Mouse (Mus musculus) heart, adult 18-20 months (tissue): ENCODE data around the gene Pde2a. TPM values are rescaled to one million over a fixed set of nuclear protein-coding genes. Genes with fewer than 3 reads are reported as not detected.
A peak's percentile ranks its signal among the peaks of the same experiment; 100 is the strongest.
"Not testable (repeated sequence)": the region's sequence is repeated elsewhere in the genome, so short reads cannot be mapped to it uniquely, and the experiment has no call there.

Source experiments
- DNase-seq, 2 experiments: peaks; one replicate each; pipeline ENCODE4 v3.0.0; 2021 to 2022; ENCODE audit warnings: mixed read lengths in 1 of 2
- total RNA-seq, 2 experiments: library from RNA; stranded (reverse); gene quantifications; 2 replicates each; pipeline ENCODE4 v1.2.3; 2021

Gene Pde2a
- total RNA-seq, 2 experiments from 2014 or later, result 43.4 to 49.6 TPM

DNA sequence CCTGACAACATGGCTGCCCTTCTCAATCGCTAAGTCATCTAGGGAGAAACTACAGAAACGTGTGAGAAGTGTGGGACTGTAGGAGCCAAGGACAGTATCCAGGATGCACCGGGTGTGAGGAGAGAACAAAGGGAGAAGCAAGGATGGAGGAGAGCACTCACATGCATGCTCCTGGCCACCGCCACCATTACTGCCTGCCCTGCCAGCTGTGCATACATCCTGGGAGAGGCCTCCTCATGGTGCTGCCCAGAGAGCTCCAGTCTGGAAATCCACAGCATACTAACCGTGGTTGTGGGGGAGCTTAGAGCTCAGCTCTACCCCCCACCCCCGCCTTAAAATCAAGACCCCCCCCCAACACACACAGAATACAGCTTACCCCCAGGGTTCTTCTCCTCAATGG lies 93.3 kb downstream of the Pde2a start:
- no peak for DNase-seq

DNA sequence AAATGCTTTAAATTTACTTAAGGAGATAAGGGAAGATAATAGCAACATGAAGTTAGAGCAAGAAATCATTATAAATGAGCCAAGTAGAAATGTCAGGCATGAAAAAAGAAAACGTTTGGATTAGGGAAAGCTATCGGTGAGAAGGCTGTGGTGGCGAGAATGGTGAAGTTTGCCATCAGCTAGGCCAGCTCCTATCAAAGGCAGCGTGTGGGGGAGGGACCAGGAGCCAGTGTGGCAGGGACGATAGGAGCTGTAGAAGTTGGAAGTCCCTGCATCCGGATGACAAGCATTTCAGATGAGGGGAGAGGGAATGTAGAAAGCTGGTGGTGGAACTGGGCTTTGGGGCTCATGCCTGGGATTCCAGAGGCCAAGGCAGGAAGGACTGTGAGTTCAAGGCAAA lies 93.8 kb downstream of the Pde2a start:
- no peak for DNase-seq

DNA sequence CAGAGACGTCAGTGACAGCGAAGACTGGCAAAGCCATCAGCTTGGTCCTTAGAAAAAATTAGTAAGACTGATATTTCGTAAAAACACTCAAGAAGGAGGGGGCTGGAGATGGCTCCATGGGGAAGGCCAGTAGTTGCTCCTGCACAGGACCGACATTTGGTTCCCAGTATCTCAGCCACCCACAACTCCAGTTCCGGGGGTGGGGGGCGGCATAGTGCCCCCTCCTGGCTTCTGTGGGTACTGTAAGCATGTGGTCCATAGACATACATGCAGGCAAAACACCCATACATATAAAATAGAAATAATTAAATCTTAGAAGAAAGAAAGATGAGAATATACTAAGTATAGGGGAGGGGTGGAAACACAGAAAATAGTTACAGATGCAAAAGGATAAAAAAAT lies 95.0 kb downstream of the Pde2a start:
- DNase-seq, result no peak

DNA sequence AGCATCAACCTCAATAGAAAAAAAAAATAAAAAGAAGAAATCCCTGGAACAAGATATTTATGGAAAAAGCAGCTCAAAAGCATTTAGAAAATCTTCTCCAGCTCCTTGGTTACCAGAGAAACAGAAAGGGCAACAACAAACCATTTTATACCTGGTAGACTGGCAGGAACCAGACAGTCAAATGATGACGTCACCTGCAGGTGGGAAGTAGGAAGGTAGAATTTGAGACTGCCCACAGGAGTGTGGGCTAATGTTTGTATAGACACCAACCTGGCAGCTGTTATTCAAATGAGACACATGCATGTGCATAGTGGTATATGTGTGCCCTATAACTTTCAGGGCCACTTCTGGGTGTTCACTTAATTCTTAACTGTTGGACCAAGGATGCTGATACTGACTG lies 100.2 kb downstream of the Pde2a start:
- DNase-seq, result no peak

DNA sequence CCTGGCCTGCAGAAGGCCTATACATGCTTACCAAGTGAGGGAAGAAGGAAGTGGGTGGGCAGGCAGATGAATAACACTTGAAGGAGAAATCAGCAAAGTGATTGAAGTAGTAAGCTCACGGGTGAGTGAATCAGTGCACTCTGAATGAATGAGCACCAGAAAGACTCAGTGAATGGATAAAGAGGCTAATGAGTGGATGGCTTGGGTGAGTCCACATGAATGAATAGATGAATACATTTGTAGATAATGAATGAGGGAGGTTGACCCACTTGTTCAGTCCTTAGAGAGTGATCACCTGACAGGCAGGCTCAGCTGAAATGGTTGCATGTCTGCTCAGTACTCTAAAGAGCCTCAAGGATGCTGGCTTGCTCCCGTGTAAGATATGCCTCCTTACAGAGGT lies 101.7 kb downstream of the Pde2a start:
- no peak for DNase-seq

DNA sequence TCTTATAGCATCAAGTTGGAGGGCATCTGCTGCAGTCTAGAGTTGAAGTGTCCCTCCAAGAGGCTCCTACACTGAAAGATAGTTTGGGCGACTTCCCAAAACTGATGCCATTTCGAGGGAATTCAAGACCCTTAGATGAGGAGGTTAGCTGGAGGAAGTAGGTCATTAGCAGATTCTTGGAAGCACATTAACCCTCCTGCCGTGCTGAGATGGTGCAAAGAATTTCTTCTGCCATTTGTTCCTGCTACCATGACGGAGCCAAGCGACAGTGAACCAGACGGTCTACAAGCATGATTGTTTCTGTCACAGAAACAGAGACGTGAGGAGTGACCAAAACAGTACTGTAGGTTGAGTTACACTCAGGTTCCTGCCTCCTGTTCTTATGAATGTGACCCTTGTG lies 105.0 kb downstream of the Pde2a start:
- no peak for DNase-seq

DNA sequence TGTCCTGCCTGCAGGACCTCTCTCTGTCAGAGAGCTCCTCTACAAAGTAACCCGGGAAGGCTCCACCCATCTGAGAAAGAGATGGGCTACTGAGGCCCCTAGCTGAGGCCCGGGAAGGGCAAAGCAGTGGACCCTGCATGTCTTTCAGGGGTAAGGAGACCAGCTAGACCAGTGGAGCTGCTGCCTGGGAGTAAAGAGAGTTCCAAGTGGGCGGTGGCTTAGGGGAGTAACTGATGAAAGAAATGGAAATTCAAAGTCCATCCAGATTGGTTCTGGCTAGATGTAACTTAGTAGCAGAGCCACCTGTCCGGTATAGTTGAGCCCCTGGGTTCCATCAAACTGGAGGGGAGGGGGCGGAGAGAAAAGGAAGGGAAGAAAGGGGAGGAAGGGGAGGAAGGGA lies 112.9 kb downstream of the Pde2a start:
- DNase-seq, result no peak

DNA sequence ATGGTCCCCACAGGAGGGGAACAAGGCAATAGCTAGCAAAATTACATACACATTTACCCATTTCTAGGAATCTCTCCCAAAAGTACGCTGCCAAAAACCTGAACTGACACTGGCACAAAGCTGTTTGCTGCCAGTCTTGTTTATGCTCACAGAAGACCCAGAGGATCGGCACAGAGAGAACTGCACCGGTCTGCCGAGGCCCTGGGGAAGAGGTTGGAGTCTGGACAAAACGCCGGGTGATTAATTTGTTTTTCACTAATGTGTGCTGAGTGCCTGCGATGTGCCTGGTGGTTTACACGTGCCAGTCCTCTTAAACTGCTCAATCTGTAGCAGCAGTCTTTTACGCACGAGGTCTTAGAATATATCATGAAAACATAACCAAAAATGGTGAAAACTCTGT lies 113.6 kb downstream of the Pde2a start:
- no peak for DNase-seq

DNA sequence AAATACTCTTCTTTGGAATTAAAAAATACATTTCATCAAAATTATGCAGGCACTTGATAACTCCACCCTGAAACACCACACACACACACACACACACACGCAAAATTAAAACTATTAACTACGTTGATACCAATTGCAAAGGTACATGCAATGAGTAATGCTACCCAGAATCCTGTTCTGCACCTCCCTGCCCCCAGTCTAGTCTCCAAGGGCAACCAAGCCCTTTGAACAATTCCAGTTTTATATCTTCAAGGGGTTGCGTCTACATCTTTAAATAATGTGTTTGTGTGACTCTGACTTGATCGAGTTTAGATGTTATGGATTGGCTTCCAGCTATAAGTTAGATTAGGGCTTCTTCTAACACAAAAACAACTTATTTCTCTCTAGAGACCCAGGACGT lies 114.0 kb downstream of the Pde2a start:
- no peak for DNase-seq

DNA sequence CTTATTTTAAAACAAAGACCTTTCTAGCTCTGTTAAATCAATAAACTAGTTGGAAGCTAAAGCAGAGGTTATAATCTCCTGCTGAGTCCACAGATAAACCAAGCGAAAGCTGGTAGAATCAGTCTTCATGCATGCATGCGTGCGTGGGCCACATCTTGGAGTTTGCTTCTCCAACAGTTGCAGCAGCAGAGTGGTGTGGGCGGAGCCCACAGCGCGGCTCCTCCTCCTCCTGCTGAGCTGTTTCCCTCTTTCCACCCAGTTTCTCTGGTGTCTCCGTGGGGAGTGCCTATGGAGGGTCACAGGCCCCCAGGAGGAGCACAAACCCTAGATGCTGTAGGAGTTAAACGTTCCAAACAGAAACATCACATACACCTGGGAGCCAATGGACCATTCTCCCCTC lies 116.0 kb downstream of the Pde2a start:
- no peak for DNase-seq

DNA sequence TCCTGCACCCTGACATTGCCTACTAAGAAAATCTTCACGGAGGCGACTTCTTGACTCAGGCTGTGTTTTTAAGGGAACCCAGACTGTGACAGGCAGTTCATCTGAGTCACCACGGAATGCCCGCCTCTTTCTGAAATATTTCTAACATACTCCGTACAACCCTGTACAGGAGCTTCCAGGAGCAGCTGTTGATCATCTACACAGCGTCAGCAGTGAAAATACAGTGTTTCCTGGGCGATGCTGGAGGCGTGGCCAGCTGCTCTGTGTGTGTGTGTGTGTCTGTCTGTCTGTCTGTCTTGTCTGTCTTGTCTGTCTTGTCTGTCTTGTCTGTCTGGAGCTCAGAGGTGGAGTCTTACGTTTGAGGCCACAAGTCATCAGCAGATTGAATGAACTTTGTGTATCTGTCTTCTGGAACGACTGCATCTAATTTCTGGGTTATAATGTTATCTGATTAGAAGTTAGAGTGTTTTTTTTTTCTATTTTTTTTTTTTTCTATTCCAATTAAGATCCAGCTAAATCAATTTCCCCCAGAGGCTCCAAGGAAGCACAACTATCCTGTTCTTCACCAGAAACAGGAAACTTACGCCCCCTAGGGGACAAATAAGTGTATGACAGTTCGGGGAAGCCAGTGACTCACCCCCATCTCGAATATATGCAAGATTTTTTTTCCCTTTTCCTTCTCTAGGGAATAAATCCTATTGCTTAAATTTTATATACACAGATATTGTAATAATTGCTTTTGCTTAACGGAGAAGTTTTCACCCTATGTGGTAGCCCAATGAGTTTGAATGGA lies 116.8 kb downstream of the Pde2a start:
- DNase-seq, result peak; percentile 41 to 67

DNA sequence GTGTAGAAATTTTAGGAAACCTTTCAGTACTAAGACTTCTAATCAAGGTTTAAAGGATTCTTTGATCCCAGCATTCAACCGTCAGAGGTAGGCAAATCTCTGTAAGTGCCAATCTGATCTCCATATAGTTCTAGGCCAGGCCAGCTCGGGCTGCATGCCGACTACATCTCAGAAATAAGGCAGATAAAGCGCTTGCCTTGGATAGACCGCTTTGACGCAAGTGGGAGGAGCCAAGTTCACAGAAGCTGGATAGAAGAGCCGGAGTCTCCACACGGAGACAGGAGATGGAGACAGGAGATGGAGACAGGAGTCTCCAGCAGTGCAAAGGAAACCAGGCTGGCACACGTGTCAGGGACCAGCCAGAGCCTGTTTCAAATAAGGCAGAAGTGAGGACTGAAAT lies 118.3 kb downstream of the Pde2a start:
- no peak for DNase-seq

DNA sequence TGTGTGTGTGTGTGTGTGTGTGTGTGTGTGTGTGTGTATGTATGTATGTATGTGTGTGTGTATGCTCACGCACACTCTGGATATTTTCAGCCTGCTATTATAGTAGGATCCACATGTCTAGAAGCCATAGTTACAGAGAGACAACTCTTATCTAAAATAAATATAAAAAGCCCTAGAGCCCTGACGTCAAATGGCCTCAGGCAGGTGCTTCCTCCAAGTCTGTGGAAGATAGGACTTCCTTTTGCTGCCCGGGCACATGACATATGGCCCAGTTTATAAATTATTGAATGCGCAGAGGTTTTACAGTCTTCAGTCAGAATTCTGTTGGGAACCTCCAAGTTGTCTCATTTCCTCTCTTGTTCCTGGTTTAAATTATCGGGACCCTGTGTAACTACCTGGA lies 119.2 kb downstream of the Pde2a start:
- no peak for DNase-seq

DNA sequence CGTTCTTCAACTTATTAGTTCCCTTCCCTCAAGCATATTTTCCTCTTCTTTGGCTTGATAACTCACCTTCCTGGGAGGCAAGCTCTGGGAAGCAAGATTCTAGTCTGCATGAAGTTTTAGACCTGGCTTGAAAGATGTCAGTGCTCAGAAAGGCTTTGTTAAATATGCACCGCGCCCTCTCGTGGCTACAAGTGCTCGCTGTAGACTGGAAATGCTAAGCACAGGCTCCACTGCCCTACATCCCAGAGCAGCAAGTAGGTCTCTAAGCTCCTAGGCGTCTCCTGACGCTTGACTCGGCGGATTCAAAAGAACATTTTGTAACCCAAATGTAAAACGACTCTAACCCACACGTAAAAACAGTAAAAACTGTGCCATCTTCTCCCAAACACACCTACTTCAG lies 119.6 kb downstream of the Pde2a start:
- peak; percentile 67 to 81 for DNase-seq

DNA sequence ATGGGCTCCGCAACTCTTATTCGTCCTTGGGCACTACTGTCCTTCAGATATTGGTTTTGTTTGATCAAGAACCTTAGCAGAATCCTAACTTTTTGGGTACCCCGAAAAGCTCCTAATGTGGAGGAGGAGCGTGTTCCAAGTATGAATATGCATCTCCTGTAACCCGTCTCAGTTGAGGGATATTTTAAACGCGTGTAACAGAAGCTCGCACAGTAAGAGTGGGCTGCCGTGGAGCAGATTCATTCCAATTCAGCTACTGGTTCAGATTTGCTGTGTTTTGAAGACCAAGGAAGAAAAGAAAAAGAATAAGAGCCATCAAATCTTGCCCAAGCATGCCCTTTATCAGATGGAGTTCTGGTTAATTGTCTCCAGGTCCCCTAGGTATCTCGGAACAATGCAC lies 120.2 kb downstream of the Pde2a start:
- no peak for DNase-seq

DNA sequence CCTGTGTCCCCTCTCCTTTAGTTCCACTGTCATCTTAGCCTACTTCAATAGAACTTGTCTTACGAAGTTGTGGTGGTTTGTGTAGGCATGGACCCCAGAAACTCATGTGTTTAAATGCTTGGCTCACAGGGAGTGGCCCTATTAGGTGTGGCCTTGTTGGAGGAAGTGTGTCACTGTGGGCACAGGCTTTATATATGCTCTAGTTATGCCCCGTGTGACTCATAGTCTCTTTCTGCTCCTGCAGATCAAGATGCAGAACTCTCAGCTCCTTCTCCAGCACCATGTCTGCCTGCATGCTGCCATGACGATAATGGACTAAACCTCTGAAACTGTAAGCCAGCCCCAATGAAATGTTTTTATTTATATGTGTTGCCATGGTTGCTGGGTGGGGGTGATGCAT lies 126.2 kb downstream of the Pde2a start:
- no peak for DNase-seq

DNA sequence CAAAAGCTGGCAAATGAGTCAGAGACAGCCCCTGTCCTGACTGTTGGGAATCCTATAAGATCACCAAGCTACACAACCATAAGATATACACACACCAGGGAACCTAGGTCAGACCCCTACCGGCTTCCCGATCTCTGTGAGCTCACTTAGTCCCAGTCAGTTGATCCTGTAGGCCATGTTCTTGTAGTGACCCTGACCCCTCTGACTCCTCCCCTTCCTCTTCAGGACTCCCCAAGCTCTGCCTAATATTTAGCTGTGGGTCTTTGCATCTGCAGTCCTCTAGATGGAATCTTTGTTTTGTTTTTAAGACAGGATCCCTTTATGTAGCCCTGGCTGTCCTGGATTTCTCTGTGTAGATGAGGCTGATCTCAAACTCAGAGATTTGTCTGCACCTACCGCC lies 127.8 kb downstream of the Pde2a start:
- no peak for DNase-seq

DNA sequence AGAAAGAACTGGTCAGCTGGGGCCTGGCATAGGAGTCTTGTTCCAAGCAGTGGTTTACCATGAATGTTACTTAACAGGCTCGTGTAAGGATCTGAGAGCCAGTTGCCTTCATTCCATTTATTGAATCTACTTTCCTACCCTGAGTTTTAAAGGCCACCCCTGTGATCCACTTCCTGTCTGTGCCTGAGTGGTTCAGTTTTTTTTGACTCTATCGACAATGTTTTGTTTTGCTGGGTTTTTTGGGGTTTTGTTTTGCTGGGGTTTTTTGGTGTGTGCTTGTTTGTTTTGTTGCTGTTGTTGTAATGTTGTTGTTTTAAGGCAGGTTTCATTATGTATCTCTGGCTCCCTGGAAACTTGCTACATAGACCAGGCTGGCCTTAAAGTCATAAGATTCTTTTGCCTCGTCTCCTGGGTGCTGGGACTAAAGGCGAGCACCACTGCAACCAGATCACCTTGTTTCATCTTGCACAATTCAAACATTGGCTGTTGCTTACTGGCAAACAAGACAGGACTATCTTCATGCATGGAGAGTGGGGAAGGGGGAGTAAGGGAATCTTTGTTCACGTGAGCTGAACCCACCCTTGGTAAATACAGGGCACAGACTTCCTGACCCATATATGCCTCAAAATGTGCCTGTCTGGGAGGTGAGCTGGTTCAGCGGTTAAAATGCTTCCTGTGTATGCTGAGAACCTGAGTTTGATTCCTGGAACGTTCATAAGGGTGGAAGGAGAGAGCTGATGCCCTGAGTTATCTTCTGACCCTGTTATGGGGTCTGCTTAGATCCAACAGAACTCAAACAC lies 129.4 kb downstream of the Pde2a start:
- no peak for DNase-seq

DNA sequence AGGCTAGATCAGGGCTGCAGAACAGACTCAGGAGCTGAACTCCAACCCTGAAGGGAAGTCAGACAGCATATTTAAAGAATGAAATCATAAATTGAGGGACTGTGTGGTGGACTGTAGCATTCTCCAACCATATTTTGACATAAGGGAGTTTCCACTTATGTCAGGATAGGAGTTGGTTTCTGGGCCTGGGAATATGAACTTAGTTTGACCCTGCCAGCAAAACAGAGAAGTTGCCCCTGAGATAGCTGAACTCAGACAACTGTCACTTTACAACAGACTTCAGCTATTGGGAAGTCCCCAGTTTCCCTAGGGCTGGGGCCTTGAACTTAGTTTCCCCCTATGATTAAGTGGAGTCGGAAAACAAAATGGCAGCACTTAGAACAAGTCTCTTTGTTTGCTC lies 130.0 kb downstream of the Pde2a start:
- peak in 1 of 2 experiments; percentile 26 for DNase-seq

DNA sequence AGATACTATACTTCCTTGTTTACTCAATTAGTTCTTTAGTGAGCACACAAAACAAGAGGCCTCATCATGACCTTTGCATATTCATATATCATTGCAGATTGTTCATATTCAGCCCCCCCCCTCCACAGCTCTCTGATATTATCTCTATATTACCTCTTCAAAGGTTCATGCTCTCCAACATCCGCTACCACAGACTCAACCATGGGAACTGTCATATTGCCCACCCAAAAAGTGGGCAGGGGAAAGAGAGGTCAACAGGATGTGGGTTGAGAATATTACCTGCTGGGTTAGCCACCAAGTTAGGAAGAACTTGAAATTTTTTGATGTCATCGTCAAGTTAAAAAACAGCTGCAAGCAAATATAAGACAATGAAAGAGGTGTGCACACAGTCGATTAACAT lies 134.0 kb downstream of the Pde2a start:
- not testable (repeated sequence) for DNase-seq

DNA sequence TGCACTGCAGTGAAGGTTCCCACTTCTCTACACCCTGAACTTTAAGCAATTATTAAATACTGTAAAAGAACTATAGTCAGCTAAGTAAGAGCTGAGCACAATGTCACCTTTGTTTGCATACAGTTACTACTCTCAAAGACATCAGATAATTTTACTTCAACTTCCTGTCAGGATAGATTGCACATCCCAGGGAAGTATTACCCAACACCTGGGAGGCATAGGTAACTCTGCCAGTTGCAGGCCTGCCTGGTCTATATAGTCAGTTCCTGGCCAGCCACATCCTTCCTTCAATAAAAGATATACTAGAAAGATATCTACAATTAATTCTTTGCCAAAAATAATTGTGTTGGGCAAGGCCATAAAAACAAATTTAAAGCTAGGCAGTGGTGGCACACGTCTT lies 135.9 kb downstream of the Pde2a start:
- no peak for DNase-seq

DNA sequence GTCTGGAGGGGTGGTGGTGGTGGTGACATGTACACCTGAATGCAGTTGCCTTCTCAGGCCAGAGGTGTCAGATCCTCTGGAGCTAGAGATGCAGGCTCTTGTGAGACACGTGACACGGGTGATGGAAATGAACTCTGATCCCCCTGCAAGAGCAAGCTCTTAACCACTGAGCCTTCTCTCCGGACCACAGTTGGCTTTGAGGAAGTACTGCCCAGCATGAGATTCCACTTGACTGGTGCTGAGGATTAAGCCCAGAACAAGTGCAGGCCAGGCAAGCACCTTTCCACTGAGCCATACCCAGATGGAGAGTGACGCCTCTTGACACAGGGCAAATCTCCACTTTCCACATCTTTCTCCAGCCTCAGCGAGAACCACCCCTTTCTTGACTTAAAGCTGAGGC lies 137.9 kb downstream of the Pde2a start:
- DNase-seq, result not testable (repeated sequence)
